Mouse (Mus musculus) effector memory CD4-positive, alpha-beta T cell, adult 5 months (primary cell): ENCODE data around the gene Olfr895. TPM values are rescaled to one million over a fixed set of nuclear protein-coding genes. Genes with fewer than 3 reads are reported as not detected.

Source experiments
- polyA plus RNA-seq: library from polyadenylated mRNA; unstranded; fragments of 100-300 nt; shearing (Covaris generic); gene quantifications from one replicate; pipeline ENCODE4 v1.2.1, GENCODE M21; 2017

Gene Olfr895
- not detected for polyA plus RNA-seq

GRCm38 (mm10) chr9:38267551-38267950 lies at the start of gene Olfr895:
Gene Olfr895, plus strand, starts transcription at chr9:38267851.

DNA sequence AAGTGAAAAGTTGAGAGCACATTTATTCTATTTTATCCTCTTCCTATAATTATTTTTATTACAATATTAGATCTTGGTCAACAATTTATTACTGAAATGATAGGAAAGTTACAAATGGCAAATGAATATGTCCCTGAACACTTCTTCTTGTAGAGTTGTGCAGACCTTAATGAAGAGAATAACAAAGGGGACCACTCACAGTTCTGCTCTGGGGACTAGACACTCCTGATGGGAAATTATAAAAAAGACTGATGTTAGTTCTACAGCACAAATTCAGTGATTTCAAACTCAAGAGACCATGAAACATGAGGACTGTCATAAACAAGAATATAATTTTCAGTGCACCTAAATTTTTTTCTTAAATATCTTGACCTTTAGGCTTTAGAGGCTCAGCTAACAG lies 15.2 kb upstream of the Olfr895 start, which contains the start of gene Olfr143:
Gene Olfr143, plus strand, starts transcription at position 301 of the 400 bp plus-strand sequence.

DNA sequence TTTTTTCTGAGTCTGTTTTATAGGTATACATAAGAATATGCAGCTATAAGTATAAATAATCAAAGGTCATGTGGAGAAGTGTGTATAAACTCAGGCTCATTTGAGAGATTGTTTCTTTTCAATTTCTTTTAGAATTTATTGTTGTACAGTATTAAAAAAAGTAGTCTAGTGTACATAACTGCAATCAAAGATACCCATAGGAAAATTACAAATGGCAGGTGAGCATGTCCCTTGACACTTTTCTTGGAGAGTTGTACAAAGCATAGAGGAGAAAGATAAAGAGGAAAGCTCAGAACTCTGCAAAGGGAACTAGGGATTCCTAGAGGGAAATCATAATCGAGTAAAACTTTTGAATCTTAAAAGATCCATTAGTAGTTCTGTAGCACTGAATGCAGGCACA lies 23.2 kb downstream of the Olfr895 start, which contains the start of gene Olfr896-ps1:
Gene Olfr896-ps1, plus strand, starts transcription at position 301 of the 400 bp plus-strand sequence.

Other genes starting within 250 kb of the Olfr895 start
- not detected for gene Olfr883, start 242.0 kb upstream of the Olfr895 start, polyA plus RNA-seq
- gene Olfr884, start 221.3 kb upstream of the Olfr895 start, polyA plus RNA-seq, result not detected
- gene Olfr885, start 206.5 kb upstream of the Olfr895 start, polyA plus RNA-seq, result not detected
- 0.25 TPM for gene Olfr887, start 183.8 kb upstream of the Olfr895 start, polyA plus RNA-seq
- gene Olfr888, start 159.7 kb upstream of the Olfr895 start, polyA plus RNA-seq, result not detected
- 0.12 TPM for gene Olfr889, start 152.7 kb upstream of the Olfr895 start, polyA plus RNA-seq
- 0.12 TPM for gene Olfr890, start 125.3 kb upstream of the Olfr895 start, polyA plus RNA-seq
- gene Olfr891, start 87.0 kb upstream of the Olfr895 start, polyA plus RNA-seq, result not detected
- gene Olfr893, start 59.5 kb upstream of the Olfr895 start, polyA plus RNA-seq, result not detected
- not detected for gene Olfr894, start 49.8 kb upstream of the Olfr895 start, polyA plus RNA-seq
- gene Olfr143, start 15.1 kb upstream of the Olfr895 start, polyA plus RNA-seq, result not detected
- not detected for gene Olfr896-ps1, start 23.3 kb downstream of the Olfr895 start, polyA plus RNA-seq
- not detected for gene Olfr25, start 61.2 kb downstream of the Olfr895 start, polyA plus RNA-seq
- 0.15 TPM for gene Olfr898, start 80.6 kb downstream of the Olfr895 start, polyA plus RNA-seq
- gene Olfr250, start 99.0 kb downstream of the Olfr895 start, polyA plus RNA-seq, result 0.15 TPM
- not detected for gene Olfr251, start 109.2 kb downstream of the Olfr895 start, polyA plus RNA-seq
- not detected for gene Olfr147, start 133.8 kb downstream of the Olfr895 start, polyA plus RNA-seq
- not detected for gene Olfr901, start 161.6 kb downstream of the Olfr895 start, polyA plus RNA-seq
- gene Olfr902, start 179.8 kb downstream of the Olfr895 start, polyA plus RNA-seq, result not detected
- not detected for gene Olfr904, start 195.3 kb downstream of the Olfr895 start, polyA plus RNA-seq
- gene Olfr905, start 203.3 kb downstream of the Olfr895 start, polyA plus RNA-seq, result 0.09 TPM
- not detected for gene Olfr906, start 219.2 kb downstream of the Olfr895 start, polyA plus RNA-seq
- not detected for gene Olfr907, start 227.9 kb downstream of the Olfr895 start, polyA plus RNA-seq